Mouse (Mus musculus) kidney, postnatal 10 days (tissue): Measurements from ENCODE around the gene Nup107.
"Not testable (repeated sequence)": the region's sequence is repeated elsewhere in the genome, so short reads cannot be mapped to it uniquely, and the experiment has no call there.

Experiments used
- DNase-seq: peaks from one replicate; pipeline ENCODE4 v3.0.0; 2021; ENCODE audit warnings: mixed read lengths

The Nup107 gene

GRCm38 (mm10) chr10:117733626-117734025, 58.9 kb downstream of the Nup107 start:
- not testable (repeated sequence) for DNase-seq

DNA sequence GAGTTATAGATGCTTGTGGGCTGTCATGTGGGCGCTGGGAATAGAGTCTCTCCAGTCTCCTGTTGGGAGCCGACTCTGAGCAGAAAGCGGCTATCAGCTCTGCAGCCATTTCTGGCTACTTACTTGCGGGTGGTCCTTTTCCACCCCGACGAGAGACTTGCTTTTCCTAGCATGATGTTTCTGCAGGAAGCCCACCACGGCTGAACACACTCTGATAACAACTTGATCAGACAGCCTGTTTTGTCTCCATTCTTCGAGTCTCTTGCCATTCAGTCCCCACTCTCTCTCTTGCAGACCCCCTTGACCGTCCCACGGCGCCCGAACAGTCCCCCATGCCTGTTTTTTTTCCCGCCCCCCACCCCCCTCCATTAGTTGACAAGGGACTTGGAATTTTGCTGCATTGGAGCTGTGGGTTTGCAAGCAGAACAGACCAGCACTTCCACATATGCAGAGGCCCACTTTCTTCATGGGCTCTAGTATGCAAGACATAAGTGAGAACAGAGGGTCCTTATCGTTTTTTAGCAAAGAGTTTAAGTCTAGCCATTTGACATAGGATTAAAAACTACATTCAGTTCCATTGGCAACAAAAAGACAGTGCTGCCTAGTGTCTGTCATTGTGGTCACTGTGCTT, 59.4 kb downstream of the Nup107 start:
- DNase-seq = no peak

DNA sequence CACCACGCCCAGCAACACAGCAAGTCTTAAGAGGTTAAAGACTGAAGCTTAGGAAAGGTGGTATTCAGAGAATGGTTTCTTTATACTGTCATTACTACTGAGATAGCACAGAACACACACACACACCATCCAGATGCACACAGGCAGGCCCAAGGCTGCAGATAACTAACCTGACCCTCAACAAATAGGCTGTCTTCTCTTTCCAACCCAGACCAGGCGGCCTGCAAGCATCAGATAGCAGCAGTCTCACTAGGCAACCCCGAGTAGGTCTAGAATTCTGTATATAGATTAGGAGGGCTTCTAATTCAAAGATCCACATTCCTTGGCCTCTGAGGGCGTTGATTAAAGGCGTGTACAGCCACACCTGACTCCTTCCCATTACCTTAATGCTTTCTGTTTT, 60.3 kb downstream of the Nup107 start:
- no peak for DNase-seq

DNA sequence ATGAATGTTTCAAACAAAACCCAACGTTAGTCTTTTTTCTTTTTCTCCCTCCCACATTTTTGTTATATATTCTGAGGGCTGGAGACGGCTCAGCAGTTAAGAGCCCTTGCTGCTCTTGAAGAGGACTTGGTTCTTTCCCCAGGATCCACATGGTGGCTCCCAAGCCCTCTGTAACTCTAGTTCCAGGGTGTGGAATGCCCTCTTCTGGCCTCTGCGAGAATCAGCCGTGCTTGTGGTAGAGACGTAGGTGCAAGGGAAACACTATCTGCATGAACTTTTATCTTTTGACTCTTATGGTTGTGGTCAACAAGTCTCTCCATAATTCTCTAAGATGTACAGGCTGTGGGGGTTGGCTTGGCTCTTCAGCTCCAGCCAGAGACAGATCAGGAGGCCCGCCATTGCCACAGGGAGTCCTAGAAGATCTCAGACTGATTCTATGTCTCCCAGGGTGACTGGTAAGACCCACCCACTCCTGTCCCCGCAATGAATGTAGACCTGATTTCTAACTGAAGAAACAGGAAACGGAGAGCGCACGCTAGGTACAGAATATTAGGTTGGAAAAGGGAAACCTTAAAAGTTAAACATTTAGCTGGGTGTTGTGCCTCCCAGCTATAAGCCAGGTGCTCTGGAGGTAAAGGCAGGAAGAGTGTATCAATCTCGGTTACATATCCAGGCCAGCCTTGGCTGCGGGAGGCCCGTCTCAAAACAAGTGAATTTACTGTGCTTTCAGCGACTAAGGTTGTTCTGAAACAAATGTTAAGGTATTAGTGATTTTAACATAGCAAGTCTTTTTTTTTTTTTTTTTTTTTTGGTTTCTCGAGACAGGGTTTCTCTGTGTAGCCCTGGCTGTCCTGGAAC, 61.0 kb downstream of the Nup107 start:
- DNase-seq = peak; percentile 81

DNA sequence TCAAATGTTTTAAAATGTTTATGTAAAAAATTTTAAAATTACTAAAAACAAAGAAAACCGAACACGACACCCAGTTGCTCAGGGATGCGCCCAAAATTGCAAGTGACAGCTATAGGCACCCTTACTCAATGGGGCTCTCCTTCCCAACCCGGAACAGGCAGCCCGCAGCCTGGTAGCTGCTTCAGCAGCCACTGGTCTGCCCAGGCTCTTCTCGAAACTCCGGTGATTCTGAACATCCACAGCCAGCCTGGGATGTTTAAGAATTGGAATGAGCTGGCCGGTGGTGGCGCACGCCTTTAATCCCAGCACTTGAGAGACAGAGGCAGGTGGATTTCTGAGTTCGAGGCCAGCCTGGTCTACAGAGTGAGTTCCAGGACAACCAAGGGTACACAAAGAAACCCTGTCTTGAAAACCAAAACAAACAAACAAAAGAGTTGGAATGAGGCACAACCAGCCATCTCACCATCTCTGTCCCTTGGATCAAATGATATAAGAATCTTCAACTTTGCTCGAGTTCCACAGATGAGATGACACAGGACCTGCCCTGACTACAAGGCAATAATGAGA, 61.8 kb downstream of the Nup107 start:
- DNase-seq = no peak

DNA sequence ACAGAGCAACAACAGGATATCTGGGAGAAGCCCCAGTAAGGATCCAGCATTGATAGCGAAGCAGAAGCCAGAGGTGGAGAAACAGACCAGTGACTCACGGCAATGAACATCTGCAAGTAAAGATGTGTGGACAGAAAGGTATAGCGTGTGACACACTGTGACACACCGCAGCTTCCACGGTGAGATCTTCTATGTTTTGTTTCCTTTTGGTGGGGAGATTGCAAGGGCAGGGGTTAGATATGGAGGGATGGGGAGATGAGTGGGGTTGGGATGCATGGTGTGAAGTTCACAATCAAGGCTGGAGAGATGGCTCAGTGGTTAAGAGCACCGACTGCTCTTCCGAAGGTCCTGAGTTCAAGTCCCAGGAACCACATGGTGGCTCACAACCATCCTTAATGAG, 62.4 kb downstream of the Nup107 start:
- no peak for DNase-seq

DNA sequence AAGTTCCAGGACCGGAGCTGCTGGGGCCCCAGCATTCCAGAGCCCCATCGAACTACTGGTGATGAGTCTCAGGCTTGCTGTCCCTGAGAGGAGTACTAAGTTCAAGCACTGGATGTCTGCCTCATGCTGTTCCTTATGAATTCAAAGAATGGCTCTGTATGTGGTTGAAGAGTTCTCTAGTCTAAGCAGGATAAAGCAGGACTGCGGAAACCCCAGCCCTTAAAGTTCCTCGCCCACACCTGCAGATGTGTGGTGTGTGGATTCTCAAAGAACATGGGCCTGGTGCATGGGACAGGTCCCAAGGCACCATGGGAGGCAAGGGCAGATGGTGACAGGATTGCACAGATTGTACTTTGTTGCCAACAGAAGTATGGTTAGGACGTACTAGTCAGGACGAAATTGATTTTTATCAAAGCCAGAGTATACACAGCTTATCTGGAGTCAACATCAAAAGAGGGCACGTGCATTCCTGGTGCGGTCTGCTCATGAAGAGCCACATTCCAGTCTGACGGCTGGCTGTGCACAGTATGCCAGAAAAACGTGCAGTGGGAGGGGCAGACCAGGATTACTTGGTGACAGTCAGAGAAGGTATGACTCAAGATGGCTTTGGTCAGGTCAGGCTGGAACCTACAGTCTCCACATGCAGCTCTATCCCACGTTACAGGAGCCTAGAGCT, 63.2 kb downstream of the Nup107 start:
- DNase-seq = no peak

- no peak for DNase-seq
Observed at GRCm38 (mm10) chr10:117728574-117728973, 63.9 kb downstream of the Nup107 start.

DNA sequence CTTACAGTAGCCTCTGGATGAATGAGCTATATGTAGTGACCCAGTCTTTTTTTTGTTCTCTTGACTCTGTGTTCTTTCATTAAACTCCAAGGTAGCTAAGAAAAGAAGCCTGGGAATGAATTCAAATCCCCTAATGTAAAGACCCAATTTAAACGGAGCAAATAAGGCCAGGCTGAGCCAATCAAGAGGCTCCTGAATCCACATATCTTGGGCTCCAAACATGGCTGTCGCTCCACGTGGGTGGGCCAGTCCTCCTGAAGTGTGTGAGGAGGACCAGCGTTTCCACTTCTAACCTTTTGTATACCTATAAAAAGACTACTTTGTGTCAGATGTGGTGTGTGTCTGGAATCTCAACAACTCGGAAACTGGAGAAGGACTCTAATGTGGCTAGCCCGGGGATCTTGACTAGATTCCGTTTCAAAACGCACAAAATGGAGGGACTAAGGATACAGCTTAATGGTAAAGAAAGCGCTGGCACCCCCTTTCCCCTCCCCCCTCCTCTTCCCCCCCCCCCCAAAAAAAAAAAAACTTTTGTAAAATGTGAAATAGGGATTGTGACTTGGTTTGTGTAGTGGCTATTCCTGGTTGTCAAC, 64.9 kb downstream of the Nup107 start:
- DNase-seq = no peak

DNA sequence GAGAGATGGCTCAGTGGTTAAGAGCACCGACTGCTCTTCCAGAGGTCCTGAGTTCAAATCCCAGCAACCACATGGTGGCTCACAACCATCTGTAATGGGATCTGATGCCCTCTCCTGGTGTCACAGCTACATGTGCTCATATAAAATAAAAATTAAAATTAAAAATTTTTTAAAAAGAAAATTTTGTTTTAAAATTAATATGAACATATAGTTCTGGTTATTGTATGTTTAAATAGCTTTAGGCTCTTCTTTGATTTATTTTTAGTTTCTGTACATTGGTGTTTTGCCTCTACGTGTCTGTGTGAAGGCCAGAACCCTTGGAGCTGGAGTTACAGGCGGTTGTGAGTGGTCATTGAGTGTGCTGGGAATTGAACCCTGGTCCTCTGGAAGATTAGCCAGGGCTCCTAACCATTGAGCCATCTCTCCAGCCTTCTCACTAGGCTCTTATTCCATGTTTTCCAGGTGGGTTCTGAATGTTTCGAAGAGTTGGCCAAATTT, 65.6 kb downstream of the Nup107 start:
- no peak for DNase-seq

- no peak for DNase-seq
Observed at GRCm38 (mm10) chr10:117726350-117726749, 66.2 kb downstream of the Nup107 start.

DNA sequence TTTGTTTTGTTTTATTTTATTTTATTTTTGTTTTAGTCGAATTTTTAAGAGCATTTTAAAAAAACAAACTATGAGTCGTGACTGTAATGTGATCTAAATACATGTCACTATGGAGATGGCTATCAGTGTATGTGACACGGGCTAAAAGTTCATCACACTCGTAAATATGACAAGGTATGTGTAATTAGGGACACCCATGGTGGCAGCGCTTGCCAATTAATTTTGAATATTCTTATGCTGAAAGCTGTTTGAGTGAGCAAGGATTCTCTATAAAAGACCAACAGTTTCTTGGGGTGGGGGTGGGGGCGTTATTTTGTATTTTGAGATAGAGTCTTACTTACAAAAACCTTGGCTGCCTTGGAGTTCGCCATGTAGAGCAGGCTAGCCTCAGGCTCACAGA, 66.8 kb downstream of the Nup107 start:
- DNase-seq = no peak

DNA sequence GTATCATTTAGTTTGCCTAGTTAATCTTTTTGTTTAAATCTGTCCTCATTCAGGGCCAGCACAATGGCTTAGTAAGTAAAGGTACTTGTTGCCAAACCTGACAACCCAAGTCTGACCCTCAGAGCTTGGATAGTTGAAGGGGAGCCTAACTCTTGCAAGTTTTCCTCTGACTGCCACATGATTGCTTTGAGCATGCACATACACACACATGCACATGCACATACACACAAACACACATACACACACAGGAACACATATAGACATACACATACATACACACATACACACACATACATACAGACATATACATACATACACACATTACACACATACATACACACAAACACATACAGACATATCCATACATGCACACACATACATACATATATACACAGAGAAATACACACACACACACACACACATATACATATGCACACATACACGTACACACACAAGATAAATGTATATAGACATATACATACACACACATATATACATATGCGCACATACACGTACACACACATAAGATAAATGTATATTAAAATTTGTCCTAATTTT, 67.6 kb downstream of the Nup107 start:
- DNase-seq = no peak

DNA sequence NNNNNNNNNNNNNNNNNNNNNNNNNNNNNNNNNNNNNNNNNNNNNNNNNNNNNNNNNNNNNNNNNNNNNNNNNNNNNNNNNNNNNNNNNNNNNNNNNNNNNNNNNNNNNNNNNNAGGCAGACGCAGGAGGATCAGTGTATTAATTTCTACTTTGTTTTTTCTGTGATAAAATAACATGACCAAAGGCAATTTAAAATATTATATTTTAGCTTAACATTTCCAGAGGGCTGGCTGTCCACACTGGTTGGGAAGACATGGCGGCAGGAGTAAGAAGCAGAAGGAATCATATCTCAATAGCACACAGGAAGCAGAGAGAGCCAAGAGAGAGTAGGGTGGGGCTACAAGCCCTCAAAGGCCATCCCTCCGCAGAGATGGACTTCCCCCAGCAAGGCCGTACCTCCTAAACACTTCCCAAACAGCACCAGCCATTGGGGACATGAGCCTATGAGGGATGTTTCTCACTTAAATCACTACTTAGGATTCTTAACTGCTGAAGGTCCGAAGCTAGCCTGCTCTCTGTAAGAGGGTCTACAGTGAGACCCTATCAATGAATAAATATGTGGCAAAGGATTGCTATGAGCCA, 68.3 kb downstream of the Nup107 start:
- DNase-seq = no peak

DNA sequence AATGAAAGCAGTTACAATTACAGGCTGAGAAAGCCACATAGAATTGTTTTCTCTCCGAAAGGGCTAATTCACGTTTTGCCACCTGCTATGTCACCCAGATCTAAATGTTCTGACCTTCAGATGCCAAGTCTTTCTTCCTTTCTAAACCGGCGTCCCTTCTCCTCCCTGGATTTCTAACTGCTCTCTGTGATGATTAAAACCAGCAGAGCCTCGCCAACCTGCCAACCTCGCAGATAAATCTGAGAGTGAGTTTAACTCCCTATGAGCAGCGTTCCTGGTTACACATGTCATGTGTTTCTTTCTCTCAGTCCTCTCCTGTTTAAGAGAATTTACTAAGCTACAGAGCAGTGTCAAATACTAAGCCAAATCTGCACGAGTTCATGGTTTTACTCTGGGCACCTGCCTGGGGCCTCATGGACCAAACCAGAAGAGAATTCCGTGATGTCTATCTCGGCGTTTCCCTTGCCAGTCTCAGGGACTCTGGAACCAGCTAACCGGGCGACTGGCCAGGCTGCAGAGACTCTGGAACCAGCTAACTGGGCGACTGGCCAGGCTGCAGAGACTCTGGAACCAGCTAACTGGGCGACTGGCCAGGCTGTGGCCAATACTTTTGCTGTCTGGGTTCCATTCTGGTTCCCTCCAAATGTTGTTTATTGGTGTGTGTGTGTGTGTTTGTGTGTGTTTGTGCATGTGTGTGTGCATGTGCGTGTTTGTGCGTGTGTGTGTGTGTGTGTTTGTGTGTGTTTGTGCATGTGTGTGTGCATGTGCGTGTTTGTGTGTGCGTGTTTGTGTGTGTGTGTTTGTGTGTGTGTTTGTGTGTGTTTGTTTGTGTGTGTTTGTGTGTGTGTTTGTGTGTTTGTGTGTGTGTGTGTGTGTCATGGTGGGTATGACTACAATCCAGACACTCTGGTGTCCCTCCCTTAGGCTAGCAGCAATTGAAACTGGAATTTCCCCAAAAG, 74.1 kb downstream of the Nup107 start:
- peak; percentile 77 for DNase-seq

DNA sequence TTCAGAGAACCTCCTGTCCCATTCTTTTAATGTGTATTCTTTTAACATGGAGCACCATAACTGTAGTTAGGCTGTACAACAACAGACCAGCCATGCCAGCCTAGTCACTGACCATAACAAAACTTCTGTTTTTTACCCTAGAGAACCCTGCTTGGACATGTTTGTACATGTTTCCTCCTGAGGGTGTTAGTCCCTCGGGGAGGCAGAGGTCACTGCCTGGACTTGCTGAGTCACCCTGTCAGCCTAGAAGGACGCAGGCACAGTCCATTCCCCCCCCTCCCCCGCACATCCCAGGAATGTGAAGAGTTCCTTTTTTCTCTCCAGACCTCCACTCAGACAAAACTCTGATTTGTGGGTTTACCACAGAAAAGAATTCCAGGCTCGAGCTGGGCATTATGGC, 74.9 kb downstream of the Nup107 start:
- peak; percentile 83 for DNase-seq

- DNase-seq = no peak
Observed at GRCm38 (mm10) chr10:117716686-117717085, 75.8 kb downstream of the Nup107 start.

- not testable (repeated sequence) for DNase-seq
Observed at GRCm38 (mm10) chr10:117715654-117716053, 76.9 kb downstream of the Nup107 start.

DNA sequence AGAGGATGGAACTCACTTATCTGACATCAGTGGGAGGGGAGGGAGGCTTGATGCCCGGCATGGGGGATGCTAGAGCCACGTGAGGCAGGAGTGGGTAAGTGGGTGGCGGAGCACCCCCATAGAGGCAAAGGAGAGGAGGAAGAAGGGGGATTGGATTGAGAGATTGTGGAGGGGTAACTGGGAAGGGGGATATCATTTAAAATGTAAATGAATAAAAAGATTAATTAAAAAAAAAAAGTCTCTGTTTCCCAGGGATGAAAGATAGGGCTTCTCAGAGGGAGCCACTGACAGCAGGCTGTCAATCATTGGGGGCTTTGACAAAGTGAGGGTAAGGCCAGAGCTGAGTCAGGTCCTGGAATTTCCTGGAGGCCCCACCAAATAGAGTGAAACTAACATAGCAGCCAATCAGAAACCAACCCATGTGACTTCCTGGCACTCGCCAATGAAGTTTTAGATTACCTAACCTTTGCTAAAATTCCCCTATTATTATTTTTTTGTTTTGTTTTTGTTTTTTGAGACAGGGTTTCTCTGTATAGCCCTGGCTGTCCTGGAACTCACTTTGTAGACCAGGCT, 77.5 kb downstream of the Nup107 start:
- DNase-seq = no peak

GRCm38 (mm10) chr10:117714048-117714545, 78.4 kb downstream of the Nup107 start:
- no peak for DNase-seq
